Mouse (Mus musculus): ENCODE measurements around the gene Ciapin1.
A peak's percentile ranks its signal among the peaks of the same experiment; 100 is the strongest.

Gene Ciapin1

GRCm38 (mm10) chr8:94804546-94805340 lies 33.4 kb downstream of the Ciapin1 start:
- DNase-seq = no peak

GRCm38 (mm10) chr8:94803551-94803950 lies 34.6 kb downstream of the Ciapin1 start:
- no peak for DNase-seq

- DNase-seq = no peak
Observed at GRCm38 (mm10) chr8:94802375-94802774, 35.8 kb downstream of the Ciapin1 start.

GRCm38 (mm10) chr8:94801293-94802095 lies 36.7 kb downstream of the Ciapin1 start:
- DNase-seq = peak; percentile 58

DNA sequence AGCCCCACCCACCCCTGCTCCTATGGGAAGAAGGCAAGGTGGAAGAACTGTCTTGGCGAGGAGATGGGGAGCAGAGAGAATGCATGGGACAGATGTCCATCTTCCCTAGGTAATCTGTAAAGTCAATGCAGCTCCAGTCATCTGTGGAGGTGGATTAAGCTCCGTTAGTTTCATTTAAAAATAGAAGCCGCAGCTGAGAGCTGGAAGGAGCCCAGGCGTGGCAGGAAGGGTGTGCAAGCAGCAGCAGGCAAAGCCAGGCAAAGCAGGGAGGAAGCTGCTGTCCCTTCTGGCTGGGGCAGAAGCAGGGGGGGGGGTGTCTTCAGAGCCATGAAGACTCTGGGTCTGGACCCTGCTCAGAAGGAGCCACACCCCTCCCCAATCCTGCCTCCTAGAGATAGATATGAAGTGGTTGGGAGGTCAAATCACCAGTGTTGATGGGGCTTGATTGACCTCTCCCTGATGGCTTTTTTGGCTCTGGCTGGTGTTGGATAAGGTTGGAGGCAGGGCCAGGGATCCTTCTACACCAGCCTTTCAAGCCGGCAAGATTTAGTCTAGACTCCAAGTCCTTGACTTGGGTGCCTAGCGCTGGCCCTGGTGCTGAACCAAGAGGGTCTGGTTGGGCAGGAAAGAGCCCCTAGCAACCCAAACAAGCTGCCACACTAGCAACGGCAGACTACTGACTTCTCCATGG lies 37.7 kb downstream of the Ciapin1 start:
- DNase-seq = peak; percentile 67

DNA sequence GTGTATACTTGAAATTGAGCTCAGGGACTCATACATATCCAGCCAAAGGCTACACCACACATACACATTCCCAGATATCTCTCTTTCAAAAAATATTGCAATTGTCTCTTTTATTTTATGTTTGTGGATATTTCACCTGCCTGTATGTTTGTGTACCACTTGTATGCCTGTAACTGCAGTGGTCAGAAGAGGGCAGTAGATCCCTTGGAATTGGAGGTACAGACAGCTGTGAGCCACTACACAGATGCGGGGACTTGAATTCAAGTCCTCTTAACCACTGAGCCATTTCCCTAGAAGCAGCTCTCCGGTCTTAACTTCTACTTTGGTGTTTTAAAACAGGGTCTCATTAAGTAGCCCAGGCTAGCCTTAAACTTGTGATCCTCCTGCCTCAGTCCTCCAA lies 43.4 kb downstream of the Ciapin1 start:
- no peak for DNase-seq

- DNase-seq = no peak
Observed at GRCm38 (mm10) chr8:94794368-94794767, 43.8 kb downstream of the Ciapin1 start.

GRCm38 (mm10) chr8:94789256-94789955 lies 48.8 kb downstream of the Ciapin1 start:
- no peak for DNase-seq

GRCm38 (mm10) chr8:94787524-94788501 lies 50.3 kb downstream of the Ciapin1 start:
- no peak for DNase-seq

DNA sequence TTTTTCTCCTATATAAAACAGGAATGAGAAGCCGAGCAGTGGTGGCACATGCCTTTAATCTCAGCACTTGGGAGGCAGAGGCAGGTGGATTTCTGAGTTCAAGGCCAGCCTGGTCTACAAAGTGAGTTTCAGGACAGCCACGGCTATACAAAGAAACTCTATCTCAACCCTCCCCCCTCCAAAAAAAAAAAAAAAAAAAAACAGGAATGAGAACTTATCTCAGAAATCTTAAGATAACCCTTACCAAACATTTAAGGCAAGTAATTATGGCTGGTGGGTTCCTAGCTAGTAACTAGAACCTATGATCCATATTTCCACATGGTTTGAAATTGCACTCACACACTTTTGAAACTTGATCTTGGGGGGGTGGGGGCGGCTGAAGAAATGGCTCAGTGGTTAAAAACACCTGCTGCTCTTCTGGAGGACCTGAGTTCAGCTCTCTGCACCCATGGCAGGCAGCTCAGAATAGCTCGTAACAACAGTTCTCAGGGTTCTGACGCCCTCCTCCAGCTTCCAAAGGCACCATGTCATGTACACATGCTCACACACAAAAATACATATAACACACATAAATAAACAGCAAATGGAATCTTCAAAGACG lies 52.1 kb downstream of the Ciapin1 start:
- no peak for DNase-seq

GRCm38 (mm10) chr8:94785247-94785985 lies 52.7 kb downstream of the Ciapin1 start:
- no peak for DNase-seq

DNA sequence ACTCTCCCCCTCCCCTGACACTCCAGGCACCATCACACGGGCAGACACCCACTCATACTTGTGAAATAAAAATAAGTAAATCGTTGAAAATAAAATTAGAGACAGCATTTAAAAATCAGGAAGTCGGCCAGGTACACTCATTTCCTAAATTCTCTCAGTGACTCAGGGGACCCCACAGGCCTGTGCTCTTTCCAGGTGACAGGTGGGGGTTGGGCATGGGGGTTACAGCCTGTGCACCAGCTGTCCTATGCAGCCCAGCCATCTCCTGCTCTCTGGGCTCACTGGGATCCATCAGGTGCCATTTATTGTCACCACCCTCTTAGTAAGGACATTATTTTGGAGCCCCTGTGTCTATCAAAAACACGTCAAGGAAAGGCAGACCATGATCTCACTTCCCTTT lies 54.3 kb downstream of the Ciapin1 start:
- no peak for DNase-seq

- no peak for DNase-seq
Observed at GRCm38 (mm10) chr8:94781838-94782235, 56.3 kb downstream of the Ciapin1 start.

DNA sequence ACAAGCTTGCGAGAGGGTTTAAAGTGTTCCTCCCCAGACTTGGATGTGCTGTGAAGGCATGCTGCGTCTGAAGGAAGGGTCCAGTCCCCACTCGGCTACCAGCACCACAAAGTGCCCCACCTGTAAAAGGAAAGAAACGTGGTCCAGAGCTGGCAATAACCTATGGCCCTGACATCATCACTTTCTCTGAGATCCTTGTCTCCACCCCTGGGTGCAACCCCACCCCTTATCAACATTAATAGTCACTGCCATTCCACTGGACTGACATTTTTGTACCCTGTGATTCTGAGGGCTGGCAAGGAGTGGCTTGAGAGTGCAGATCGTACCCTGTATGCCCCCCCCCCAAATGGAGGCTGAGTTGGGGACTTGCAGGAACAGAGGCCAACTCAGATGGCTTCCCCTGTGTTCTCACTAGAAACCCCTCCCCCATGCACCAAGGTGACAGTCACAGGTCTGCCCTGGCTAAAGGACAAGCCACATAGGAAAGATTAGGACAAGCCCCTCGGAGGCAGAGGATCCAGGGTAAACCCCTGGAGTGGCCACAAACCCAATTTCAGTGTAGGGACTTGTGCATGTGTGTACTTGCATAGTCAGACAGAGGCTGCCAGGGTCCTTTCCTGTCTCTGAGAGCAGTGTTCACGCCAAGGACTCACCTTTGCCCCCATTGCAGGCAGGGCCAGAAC lies 56.9 kb downstream of the Ciapin1 start:
- no peak for DNase-seq

DNA sequence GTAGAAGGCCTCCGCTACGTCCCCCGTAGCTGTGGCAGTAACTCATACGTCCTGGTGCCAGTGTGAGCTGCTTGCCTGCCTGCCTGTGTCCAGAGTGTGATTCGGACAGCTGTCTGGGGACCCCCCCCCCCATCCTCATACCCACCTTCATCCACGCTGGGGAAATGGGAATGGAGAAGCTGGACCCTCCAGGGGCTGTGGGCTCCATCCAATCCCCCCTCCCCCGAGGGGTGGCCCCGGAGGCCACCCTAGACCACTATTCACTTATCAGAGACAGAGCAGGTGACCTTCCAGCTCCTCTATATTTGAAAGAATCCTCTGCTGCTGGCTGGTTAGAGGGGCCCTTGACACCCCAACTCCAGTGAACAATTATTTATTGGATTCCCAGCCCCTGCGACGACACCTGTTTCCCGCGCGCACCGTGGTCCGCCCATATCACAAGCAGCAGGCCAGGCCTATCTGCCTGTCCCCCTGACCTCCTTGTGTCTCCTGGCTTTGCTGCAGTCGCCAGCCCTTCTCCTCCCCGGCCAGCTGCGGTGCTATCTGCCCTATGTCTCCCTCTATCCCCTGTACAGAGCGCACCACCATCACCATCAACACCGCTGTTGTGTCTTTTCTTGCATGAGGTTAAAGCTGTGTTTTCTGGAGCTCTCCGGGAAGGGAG lies 57.5 kb downstream of the Ciapin1 start:
- no peak for DNase-seq

DNA sequence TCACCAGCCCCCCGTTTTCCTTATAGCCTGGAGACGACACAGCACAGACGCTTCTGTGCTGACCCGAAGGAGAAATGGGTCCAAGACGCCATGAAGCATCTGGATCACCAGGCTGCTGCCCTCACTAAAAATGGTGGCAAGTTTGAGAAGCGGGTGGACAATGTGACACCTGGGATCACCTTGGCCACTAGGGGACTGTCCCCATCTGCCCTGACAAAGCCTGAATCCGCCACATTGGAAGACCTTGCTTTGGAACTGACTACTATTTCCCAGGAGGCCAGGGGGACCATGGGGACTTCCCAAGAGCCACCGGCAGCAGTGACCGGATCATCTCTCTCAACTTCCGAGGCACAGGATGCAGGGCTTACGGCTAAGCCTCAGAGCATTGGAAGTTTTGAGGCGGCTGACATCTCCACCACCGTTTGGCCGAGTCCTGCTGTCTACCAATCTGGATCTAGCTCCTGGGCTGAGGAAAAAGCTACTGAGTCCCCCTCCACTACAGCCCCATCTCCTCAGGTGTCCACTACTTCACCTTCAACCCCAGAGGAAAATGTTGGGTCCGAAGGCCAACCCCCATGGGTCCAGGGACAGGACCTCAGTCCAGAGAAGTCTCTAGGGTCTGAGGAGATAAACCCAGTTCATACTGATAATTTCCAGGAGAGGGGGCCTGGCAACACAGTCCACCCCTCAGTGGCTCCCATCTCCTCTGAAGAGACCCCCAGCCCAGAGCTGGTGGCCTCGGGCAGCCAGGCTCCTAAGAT lies 58.4 kb downstream of the Ciapin1 start:
- DNase-seq = no peak

DNA sequence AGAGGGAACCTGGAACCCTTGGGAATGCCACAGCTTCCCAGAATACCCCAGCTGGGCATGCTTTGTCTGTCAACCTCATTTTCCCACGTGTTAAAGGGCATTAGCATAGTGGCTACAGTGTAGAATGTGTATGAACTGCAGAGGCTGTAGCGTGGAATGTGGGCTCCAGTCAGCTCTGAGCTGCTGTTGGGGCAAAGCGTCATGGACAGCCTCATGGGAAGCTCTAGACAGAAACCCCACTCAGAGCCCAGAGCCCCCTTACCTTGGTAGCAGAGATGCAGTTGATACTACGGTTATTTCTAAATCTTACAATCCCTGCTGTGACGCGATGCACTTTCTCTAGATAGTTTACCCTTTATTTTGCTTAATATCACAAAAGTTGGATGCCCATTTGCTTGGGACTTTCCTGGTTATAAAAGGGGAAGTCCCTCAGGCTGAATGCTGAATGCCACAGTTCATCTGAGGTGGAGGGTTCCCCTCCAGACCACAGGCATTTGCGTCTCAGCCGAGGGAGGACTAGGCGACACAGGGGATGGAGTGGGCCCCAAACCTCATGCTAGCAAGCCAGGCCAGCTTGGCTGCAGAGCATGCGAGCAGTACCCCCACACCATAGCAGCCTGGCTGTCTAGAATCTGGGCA lies 59.1 kb downstream of the Ciapin1 start:
- no peak for DNase-seq

GRCm38 (mm10) chr8:94778473-94778872 lies 59.7 kb downstream of the Ciapin1 start:
- DNase-seq = no peak
